Mouse (Mus musculus): ENCODE data around the gene Zdhhc3. TPM values are rescaled to one million over a fixed set of nuclear protein-coding genes. Genes with fewer than 3 reads are reported as not detected.

Zdhhc3 gene
- polyA plus RNA-seq, 1 experiment = 48.2 TPM

GRCm38 (mm10) chr9:123085373-123085772 lies 27.6 kb downstream of the Zdhhc3 start:
- no peaks in the 10 kb centered on the region for H3K9me3 ChIP-seq (replicated peaks; ENCODE audit: control insufficient read depth, insufficient read depth, low read length, poor library complexity, severe bottlenecking)
- no peak overlapping the region for H3K27ac ChIP-seq (ENCODE audit: insufficient read depth, low read length)
- H3K9ac ChIP-seq (ENCODE audit: low read depth, poor library complexity, severe bottlenecking) = no peak overlapping the region
- no peaks in the 10 kb centered on the region for H3K4me1 ChIP-seq (ENCODE audit: control insufficient read depth, insufficient read depth, low read length)
- H3K36me3 ChIP-seq (ENCODE audit: control insufficient read depth, insufficient read depth, low read length, poor library complexity, severe bottlenecking) = peaks cover 33% of the 10 kb centered on the region
- H3K4me3 ChIP-seq (ENCODE audit: low read depth, low read length) = no peak overlapping the region
- H3K27me3 ChIP-seq (ENCODE audit: control insufficient read depth, insufficient read depth, low read length, poor library complexity, severe bottlenecking) = no peaks in the 10 kb centered on the region
- TF ChIP-seq CTCF (IDR thresholded peaks at IDR 0.05; ENCODE audit: low read depth, low read length) (no peak), EP300 (IDR thresholded peaks at IDR 0.05; ENCODE audit: insufficient read depth, low read depth, low read length) (no peak), POLR2A (IDR thresholded peaks at IDR 0.05; ENCODE audit: insufficient read depth, low read length) (no peak)

GRCm38 (mm10) chr9:123080796-123081195 lies 32.2 kb downstream of the Zdhhc3 start:
- Histone ChIP-seq H3K27ac (ENCODE audit: insufficient read depth, low read length) (no peak overlapping the region), H3K4me3 (ENCODE audit: low read depth, low read length) (no peak overlapping the region), H3K36me3 (ENCODE audit: control insufficient read depth, insufficient read depth, low read length, poor library complexity, severe bottlenecking) (peaks cover 26% of the 10 kb centered on the region), H3K9ac (ENCODE audit: low read depth, poor library complexity, severe bottlenecking) (no peak overlapping the region), H3K4me1 (ENCODE audit: control insufficient read depth, insufficient read depth, low read length) (no peaks in the 10 kb centered on the region), H3K9me3 (replicated peaks; ENCODE audit: control insufficient read depth, insufficient read depth, low read length, poor library complexity, severe bottlenecking) (no peaks in the 10 kb centered on the region), H3K27me3 (ENCODE audit: control insufficient read depth, insufficient read depth, low read length, poor library complexity, severe bottlenecking) (no peaks in the 10 kb centered on the region)
- TF ChIP-seq POLR2A (IDR thresholded peaks at IDR 0.05; ENCODE audit: insufficient read depth, low read length) = no peak
- TF ChIP-seq EP300 (IDR thresholded peaks at IDR 0.05; ENCODE audit: insufficient read depth, low read depth, low read length) = no peak
- TF ChIP-seq CTCF (IDR thresholded peaks at IDR 0.05; ENCODE audit: low read depth, low read length) = no peak

DNA sequence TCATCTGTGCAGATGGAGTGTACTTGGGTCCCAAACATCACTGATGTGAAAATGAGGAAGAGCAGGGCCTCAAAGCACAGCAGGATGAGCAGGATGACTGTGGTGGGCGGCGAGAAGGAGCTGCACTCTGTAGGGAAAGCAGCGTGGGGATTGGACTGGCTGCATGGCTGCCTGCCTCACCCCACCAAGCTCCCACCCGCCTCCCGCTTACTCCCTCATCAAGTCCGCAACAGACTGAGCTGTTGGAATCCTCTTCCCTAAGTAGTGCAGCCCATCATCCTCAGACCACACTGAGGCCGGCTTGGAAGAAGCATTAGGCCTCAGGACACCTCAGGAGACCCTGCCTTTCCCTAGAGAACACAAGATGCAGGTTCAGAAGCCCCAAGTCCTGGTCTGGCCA lies 32.6 kb downstream of the Zdhhc3 start:
- H3K27ac ChIP-seq (ENCODE audit: insufficient read depth, low read length) = no peak overlapping the region
- no peak overlapping the region for H3K9ac ChIP-seq (ENCODE audit: low read depth, poor library complexity, severe bottlenecking)
- H3K27me3 ChIP-seq (ENCODE audit: control insufficient read depth, insufficient read depth, low read length, poor library complexity, severe bottlenecking) = no peaks in the 10 kb centered on the region
- H3K36me3 ChIP-seq (ENCODE audit: control insufficient read depth, insufficient read depth, low read length, poor library complexity, severe bottlenecking) = peaks cover 26% of the 10 kb centered on the region
- H3K9me3 ChIP-seq (replicated peaks; ENCODE audit: control insufficient read depth, insufficient read depth, low read length, poor library complexity, severe bottlenecking) = no peaks in the 10 kb centered on the region
- TF ChIP-seq CTCF (IDR thresholded peaks at IDR 0.05; ENCODE audit: low read depth, low read length) (no peak), EP300 (IDR thresholded peaks at IDR 0.05; ENCODE audit: insufficient read depth, low read depth, low read length) (no peak), POLR2A (IDR thresholded peaks at IDR 0.05; ENCODE audit: insufficient read depth, low read length) (no peak)
- no peak overlapping the region for H3K4me3 ChIP-seq (ENCODE audit: low read depth, low read length)
- no peaks in the 10 kb centered on the region for H3K4me1 ChIP-seq (ENCODE audit: control insufficient read depth, insufficient read depth, low read length)

- H3K27ac ChIP-seq (ENCODE audit: insufficient read depth, low read length) = no peak overlapping the region
- H3K9ac ChIP-seq (ENCODE audit: low read depth, poor library complexity, severe bottlenecking) = no peak overlapping the region
- H3K36me3 ChIP-seq (ENCODE audit: control insufficient read depth, insufficient read depth, low read length, poor library complexity, severe bottlenecking) = peaks cover 17% of the 10 kb centered on the region
- H3K4me3 ChIP-seq (ENCODE audit: low read depth, low read length) = no peak overlapping the region
- no peaks in the 10 kb centered on the region for H3K9me3 ChIP-seq (replicated peaks; ENCODE audit: control insufficient read depth, insufficient read depth, low read length, poor library complexity, severe bottlenecking)
- TF ChIP-seq EP300 (IDR thresholded peaks at IDR 0.05; ENCODE audit: insufficient read depth, low read depth, low read length) (no peak), POLR2A (IDR thresholded peaks at IDR 0.05; ENCODE audit: insufficient read depth, low read length) (no peak), CTCF (IDR thresholded peaks at IDR 0.05; ENCODE audit: low read depth, low read length) (no peak)
- H3K4me1 ChIP-seq (ENCODE audit: control insufficient read depth, insufficient read depth, low read length) = no peaks in the 10 kb centered on the region
- H3K27me3 ChIP-seq (ENCODE audit: control insufficient read depth, insufficient read depth, low read length, poor library complexity, severe bottlenecking) = no peaks in the 10 kb centered on the region
Observed at GRCm38 (mm10) chr9:123079149-123079548, 33.9 kb downstream of the Zdhhc3 start.

DNA sequence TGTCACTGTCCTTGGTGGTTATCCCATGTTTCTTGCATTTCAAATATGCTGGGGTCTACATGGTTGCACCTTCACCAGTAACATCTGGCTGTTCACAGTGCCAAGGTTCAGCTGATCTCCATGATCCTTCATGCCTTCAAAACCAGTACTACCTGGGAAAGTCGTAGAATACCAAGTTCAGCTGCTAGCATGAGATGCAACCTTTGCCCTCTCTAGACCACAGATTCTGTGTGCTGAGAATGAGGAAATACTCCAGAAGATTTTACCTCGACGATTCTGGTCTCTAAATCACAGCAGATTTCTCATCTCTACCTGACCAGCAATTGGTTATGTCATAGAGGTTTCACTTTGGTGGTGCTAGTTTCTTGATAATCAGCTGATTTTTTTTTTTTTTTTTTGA lies 52.8 kb downstream of the Zdhhc3 start:
- Histone ChIP-seq H3K4me1 (ENCODE audit: control insufficient read depth, insufficient read depth, low read length) (no peaks in the 10 kb centered on the region), H3K27ac (ENCODE audit: insufficient read depth, low read length) (no peak overlapping the region), H3K27me3 (ENCODE audit: control insufficient read depth, insufficient read depth, low read length, poor library complexity, severe bottlenecking) (no peaks in the 10 kb centered on the region), H3K36me3 (ENCODE audit: control insufficient read depth, insufficient read depth, low read length, poor library complexity, severe bottlenecking) (no peaks in the 10 kb centered on the region), H3K4me3 (ENCODE audit: low read depth, low read length) (no peak overlapping the region), H3K9me3 (replicated peaks; ENCODE audit: control insufficient read depth, insufficient read depth, low read length, poor library complexity, severe bottlenecking) (no peaks in the 10 kb centered on the region; the same call in 1 of the 2 replicates), H3K9ac (ENCODE audit: low read depth, poor library complexity, severe bottlenecking) (no peak overlapping the region)
- TF ChIP-seq CTCF (IDR thresholded peaks at IDR 0.05; ENCODE audit: low read depth, low read length) (no peak), EP300 (IDR thresholded peaks at IDR 0.05; ENCODE audit: insufficient read depth, low read depth, low read length) (no peak), POLR2A (IDR thresholded peaks at IDR 0.05; ENCODE audit: insufficient read depth, low read length) (no peak)

DNA sequence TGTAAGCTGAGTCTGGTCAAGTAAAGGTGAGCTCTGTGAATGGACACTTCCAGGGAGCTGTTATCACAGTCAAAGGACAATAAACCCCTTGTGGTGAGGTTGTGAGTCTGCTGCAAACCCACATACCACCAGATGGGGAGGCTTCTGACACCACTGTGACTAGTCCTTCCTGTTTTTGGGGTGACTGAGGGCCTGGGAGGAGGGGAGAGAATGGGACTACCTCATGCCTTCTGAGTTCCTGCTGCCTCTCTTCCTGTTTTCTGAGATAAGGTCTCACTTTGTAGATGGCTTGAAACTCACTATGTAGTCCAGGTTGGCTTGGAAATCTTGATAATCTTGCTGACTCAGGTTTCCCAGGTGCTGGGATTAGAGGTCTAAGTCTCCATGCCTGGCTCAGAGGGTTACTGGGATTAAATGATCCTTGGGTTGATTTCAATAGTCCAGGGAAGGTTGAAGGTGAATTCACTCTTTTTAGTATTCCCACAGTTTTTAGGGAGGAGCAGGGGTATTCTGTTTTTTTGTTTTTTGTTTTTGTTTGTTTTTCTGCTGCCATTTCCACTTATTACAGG lies 54.2 kb downstream of the Zdhhc3 start:
- Histone ChIP-seq H3K4me3 (ENCODE audit: low read depth, low read length) (no peak overlapping the region), H3K9me3 (replicated peaks; ENCODE audit: control insufficient read depth, insufficient read depth, low read length, poor library complexity, severe bottlenecking) (no peaks in the 10 kb centered on the region; the same call in 1 of the 2 replicates), H3K36me3 (ENCODE audit: control insufficient read depth, insufficient read depth, low read length, poor library complexity, severe bottlenecking) (no peaks in the 10 kb centered on the region), H3K27me3 (ENCODE audit: control insufficient read depth, insufficient read depth, low read length, poor library complexity, severe bottlenecking) (no peaks in the 10 kb centered on the region), H3K9ac (ENCODE audit: low read depth, poor library complexity, severe bottlenecking) (no peak overlapping the region), H3K27ac (ENCODE audit: insufficient read depth, low read length) (no peak overlapping the region), H3K4me1 (ENCODE audit: control insufficient read depth, insufficient read depth, low read length) (no peaks in the 10 kb centered on the region)
- TF ChIP-seq EP300 (IDR thresholded peaks at IDR 0.05; ENCODE audit: insufficient read depth, low read depth, low read length) (no peak), CTCF (IDR thresholded peaks at IDR 0.05; ENCODE audit: low read depth, low read length) (no peak), POLR2A (IDR thresholded peaks at IDR 0.05; ENCODE audit: insufficient read depth, low read length) (no peak)
